9 mouse cellular contexts compared by ENCODE assay signal in the genomic region with DNA sequence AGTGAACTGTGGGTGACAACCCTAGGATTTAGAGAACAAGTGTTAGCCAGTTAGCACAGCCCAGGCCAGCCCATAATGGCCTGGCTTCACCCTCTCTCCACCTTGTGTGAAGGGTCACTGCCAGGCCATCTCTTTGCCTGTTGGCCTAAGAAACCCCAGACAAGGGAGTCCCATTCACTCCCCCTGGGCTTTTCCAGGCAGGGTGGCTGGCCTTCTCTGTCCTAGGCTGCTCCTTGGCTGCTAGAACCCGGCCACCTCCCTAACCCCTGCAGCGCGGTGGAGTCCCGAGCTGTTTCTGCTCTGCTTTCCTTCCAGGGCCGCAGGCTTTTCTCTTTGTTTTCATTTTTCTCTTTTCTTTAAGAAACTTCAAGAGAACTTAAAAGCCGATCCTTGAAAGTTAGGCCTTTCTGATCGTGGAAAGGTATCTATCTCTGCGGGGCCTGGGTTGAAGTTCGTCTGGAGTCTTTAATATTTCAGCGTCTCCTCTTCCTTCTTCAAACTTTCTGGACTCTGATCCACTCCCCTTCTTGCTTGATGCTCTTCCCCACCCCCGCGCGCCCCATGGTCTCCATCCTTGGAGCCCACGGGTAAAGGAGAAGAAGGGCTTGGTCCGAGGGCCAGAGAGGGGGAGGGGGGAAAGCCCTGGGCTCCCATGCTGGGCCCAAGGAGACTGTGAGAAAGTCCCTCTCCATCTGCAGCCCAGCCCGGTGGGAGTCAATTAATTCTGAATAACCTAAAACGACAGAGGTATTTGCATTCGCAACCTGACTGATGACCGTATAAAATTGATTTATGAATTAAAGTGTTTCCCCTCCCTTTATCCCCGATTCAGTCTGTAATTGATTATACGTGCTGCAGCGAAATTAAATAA. TPM values are rescaled to one million over a fixed set of nuclear protein-coding genes. Genes with fewer than 3 reads are reported as not detected.
DNase-seq lines count a peak whose midpoint lies in the region; ATAC-seq and TF ChIP-seq lines count a peak whose summit lies in the region.
"Had no signal": no experiment of that assay in that cellular context is flagged by ENCODE, and none has a peak within 500 bp of the region (broad histone marks: within the 10 kb centered on the region; RNA-seq: fewer than 3 reads in every experiment).

No protein-coding gene starts in this region.

- peak overlapping the region; percentile 55 for H3K9ac ChIP-seq in forebrain, embryonic 11.5 days (ENCODE audit: low read length)
- H3K9ac ChIP-seq in limb, embryonic 11.5 days (ENCODE audit: low read length), result peak overlapping the region; percentile 0; the same call in 1 of the 2 replicates

- ATAC-seq in forebrain, embryonic 11.5 days (replicated peaks; ENCODE audit: low FRiP score), result peak; percentile 88
- ATAC-seq in limb, embryonic 11.5 days (ENCODE audit: insufficient number of reproducible peaks, low FRiP score, low TSS enrichment, low read depth), result peak; percentile 74
- ATAC-seq in monocyte, adult 5-6 weeks (replicated peaks; ENCODE audit: insufficient number of reproducible peaks, low FRiP score, low TSS enrichment, poor library complexity, severe bottlenecking), result no peak

- TF ChIP-seq POLR2A in olfactory bulb, adult 2 months (IDR thresholded peaks at IDR 0.05; ENCODE audit: insufficient read depth, low read depth, low read length), result no peak

- H3K4me3 ChIP-seq in layer of hippocampus, adult 2 months, result no peak overlapping the region
- no peak overlapping the region for H3K4me3 ChIP-seq in forebrain, embryonic 11.5 days (ENCODE audit: low read depth, low read length)
- H3K4me3 ChIP-seq in limb, embryonic 11.5 days (ENCODE audit: low read depth, low read length), result no peak overlapping the region
- no peak overlapping the region for H3K4me3 ChIP-seq in olfactory bulb, adult 2 months (ENCODE audit: insufficient read depth, low read depth, low read length)

- H3K27ac ChIP-seq in layer of hippocampus, adult 2 months, result peak overlapping the region; percentile 72
- H3K27ac ChIP-seq in forebrain, embryonic 11.5 days (ENCODE audit: low read depth, low read length), result peak overlapping the region; percentile 87
- peak overlapping the region; percentile 87 for H3K27ac ChIP-seq in limb, embryonic 11.5 days (replicated peaks; ENCODE audit: low read depth, low read length)
- H3K27ac ChIP-seq in olfactory bulb, adult 2 months (ENCODE audit: insufficient read depth, low read depth, low read length), result 0 out of 2 replicates have a peak overlapping the region, but pooled peaks have one; percentile 26

- H3K27me3 ChIP-seq in forebrain, embryonic 11.5 days (ENCODE audit: control insufficient read depth, insufficient read depth, low read length), result no peaks in the 10 kb centered on the region
- no peaks in the 10 kb centered on the region for H3K27me3 ChIP-seq in limb, embryonic 11.5 days (ENCODE audit: control insufficient read depth, insufficient read depth, low read length)

- H3K4me1 ChIP-seq in forebrain, embryonic 11.5 days (replicated peaks; ENCODE audit: control insufficient read depth, insufficient read depth, low read length), result peaks cover 18% of the 10 kb centered on the region
- H3K4me1 ChIP-seq in limb, embryonic 11.5 days (ENCODE audit: control insufficient read depth, insufficient read depth, low read length), result peaks cover 17% of the 10 kb centered on the region
- H3K4me1 ChIP-seq in olfactory bulb, adult 2 months (ENCODE audit: control insufficient read depth, insufficient read depth, low read length), result 0 out of 2 replicates have a peak, but pooled peaks cover 2% of the 10 kb centered on the region

- H3K4me2 ChIP-seq in forebrain, embryonic 11.5 days (ENCODE audit: low read depth, low read length, severe bottlenecking), result peak overlapping the region; percentile 18; the same call in 1 of the 2 replicates
- H3K4me2 ChIP-seq in limb, embryonic 11.5 days (ENCODE audit: low read depth, severe bottlenecking), result no peak overlapping the region

- no peak for TF ChIP-seq CTCF in layer of hippocampus, adult 2 months (conservative IDR thresholded peaks at IDR 0.05)
- no peak for TF ChIP-seq CTCF in olfactory bulb, adult 2 months (IDR thresholded peaks at IDR 0.05; ENCODE audit: insufficient read depth, low read depth, low read length)

- H3K9me3 ChIP-seq in forebrain, embryonic 11.5 days (ENCODE audit: control insufficient read depth, low read length), result no peaks in the 10 kb centered on the region
- H3K9me3 ChIP-seq in limb, embryonic 11.5 days (ENCODE audit: control insufficient read depth, low read length), result no peaks in the 10 kb centered on the region

- no peak for DNase-seq in layer of hippocampus, adult 2 months (ENCODE audit: low spot score in 2 of 2)
- DNase-seq in layer of hippocampus, postnatal 14 days (ENCODE audit: low spot score in 2 of 2), result no peak
- DNase-seq in forebrain, embryonic 11.5 days (ENCODE audit: low spot score), result peak; percentile 74
- peak; percentile 71 for DNase-seq in limb, embryonic 11.5 days (ENCODE audit: low spot score)
- no peak for DNase-seq in thymus, postnatal 10 days (ENCODE audit: low spot score in 2 of 2)
- no peak for DNase-seq in lung, postnatal 4 days
- DNase-seq: cerebellum, postnatal 14 days had no signal

- 4% methylated on average over 22 of the region's 22 CpGs for WGBS in forebrain, embryonic 11.5 days
- 7% methylated on average over 22 of the region's 22 CpGs for WGBS in limb, embryonic 11.5 days
- whole genome bisulfite sequencing in olfactory bulb, adult 2 months, result 50% methylated on average over 22 of the region's 22 CpGs

- H3K36me3 ChIP-seq in forebrain, embryonic 11.5 days (ENCODE audit: control insufficient read depth, insufficient read depth, low read length), result no peaks in the 10 kb centered on the region
- H3K36me3 ChIP-seq in limb, embryonic 11.5 days (ENCODE audit: control insufficient read depth, insufficient read depth, low read length), result no peaks in the 10 kb centered on the region

RNA-seq across cellular contexts. Expression of a gene that starts 52.3 kb away (rescaled TPM):
- 1 to 10 TPM; 5.7 to 6.5 TPM for total RNA-seq in layer of hippocampus, adult 2 months (2021)
- total RNA-seq in layer of hippocampus, postnatal 14 days (2021), result 1 to 10 TPM; 4.3 to 6.5 TPM
- 11.9 and 13.2 TPM in 2 replicates for polyA plus RNA-seq in forebrain, embryonic 11.5 days (2014; fragmentation: Nextera tagmentation; extraction: Ambion mirVana)
- 11.9 and 12.0 TPM in 2 replicates for polyA plus RNA-seq in limb, embryonic 11.5 days (2014; fragmentation: Nextera tagmentation; extraction: Ambion mirVana)
- polyA plus RNA-seq in olfactory bulb, adult 2 months (2012; ENCODE audit: insufficient read depth, insufficient read length, low replicate concordance, missing spikeins), result not detected in 2 replicates
- total RNA-seq in monocyte, adult 5-6 weeks (2017), result 7.9 to 14.6 TPM (median 11.3 TPM) in 3 replicates

Comparison
In these comparisons a context has a peak if more than half of its experiments do, and no peak if none do; other contexts are left out.
1. DNase-seq: peak in forebrain, embryonic 11.5 days (single experiment) and limb, embryonic 11.5 days (single experiment); none in layer of hippocampus, adult 2 months (0 of 2), layer of hippocampus, postnatal 14 days (0 of 2), thymus, postnatal 10 days (0 of 2) and lung, postnatal 4 days (0 of 2).
2. H3K27ac ChIP-seq: peak in every context shown above with its lines; median percentile 87 in forebrain, embryonic 11.5 days; 87 in limb, embryonic 11.5 days; 72 in layer of hippocampus, adult 2 months; 26 in olfactory bulb, adult 2 months.